Mouse (Mus musculus) embryonic facial prominence, embryonic 12.5 days (tissue): ENCODE results near the gene H2al1f. TPM values are rescaled to one million over a fixed set of nuclear protein-coding genes. Genes with fewer than 3 reads are reported as not detected.
"Not testable (repeated sequence)": the region's sequence is repeated elsewhere in the genome, so short reads cannot be mapped to it uniquely, and the experiment has no call there.

ENCODE experiments used
- ATAC-seq: fragments of 200-750 bp; cut with Nextera tagmentation; 2 replicates; pipeline ENCODE4 v1.8.0; 2017; ENCODE audit not compliant: insufficient number of reproducible peaks, insufficient read depth, low FRiP score, low TSS enrichment
- H3K27ac ChIP-seq: fragments of 300-500 bp; sonication (generic); 2 replicates; pipeline ENCODE4 v1.5.1; 2016; ENCODE audit warnings: mild to moderate bottlenecking
- H3K27me3 ChIP-seq: fragments of 300-500 bp; sonication (generic); 2 replicates; pipeline ENCODE4 v1.6.1; 2016; ENCODE audit warnings: mild to moderate bottlenecking, moderate library complexity
- H3K36me3 ChIP-seq: fragments of 300-500 bp; sonication (generic); 2 replicates; pipeline ENCODE4 v1.6.1; 2016; ENCODE audit warnings: mild to moderate bottlenecking
- H3K4me1 ChIP-seq: fragments of 300-500 bp; sonication (generic); 2 replicates; pipeline ENCODE4 v1.6.1; 2016
- H3K4me2 ChIP-seq: fragments of 300-500 bp; sonication (generic); replicated peaks from 2 replicates; pipeline ENCODE4 v1.6.1; 2016; ENCODE audit warnings: mild to moderate bottlenecking, moderate library complexity
- H3K4me3 ChIP-seq: fragments of 300-500 bp; sonication (generic); 2 replicates; pipeline ENCODE4 v1.5.1; 2016; ENCODE audit warnings: mild to moderate bottlenecking
- H3K9ac ChIP-seq: fragments of 300-500 bp; sonication (generic); 2 replicates; pipeline ENCODE4 v1.6.1; 2016; ENCODE audit warnings: mild to moderate bottlenecking, moderate library complexity
- H3K9me3 ChIP-seq: fragments of 300-500 bp; sonication (generic); 2 replicates; pipeline ENCODE4 v1.6.1; 2016; ENCODE audit warnings: mild to moderate bottlenecking, moderate library complexity
- WGBS: fragments of 180-500 bp; shearing (Covaris S2); methylation state at CpG from one replicate; pipeline ENCODE4 v1.1.7; 2016; 5-methylcytosine and 5-hydroxymethylcytosine counted together
- polyA plus RNA-seq: library from polyadenylated mRNA; unstranded; fragments of >200 nt; fragmentation: Nextera tagmentation; extraction: Ambion mirVana; gene quantifications from 2 replicates; pipeline ENCODE4 v1.2.1, GENCODE M21; 2016

The H2al1f gene
- polyA plus RNA-seq, 1 experiment from 2014 or later: not detected

- no CpG with 5 or more reads among the region's 3 CpGs for WGBS
- H3K9ac ChIP-seq, H3K27me3 ChIP-seq, H3K27ac ChIP-seq, H3K36me3 ChIP-seq, ATAC-seq, H3K4me3 ChIP-seq, H3K9me3 ChIP-seq, H3K4me2 ChIP-seq, H3K4me1 ChIP-seq: not testable (repeated sequence)
Observed at GRCm38 (mm10) chrX:11311634-11312033, 3.3 kb upstream of the H2al1f start, which contains the start of gene H2al1e. Gene H2al1e, plus strand, starts transcription at chrX:11311934.

- not testable (repeated sequence) for ATAC-seq, H3K4me1 ChIP-seq, H3K36me3 ChIP-seq, H3K9ac ChIP-seq, H3K9me3 ChIP-seq, H3K27me3 ChIP-seq, H3K27ac ChIP-seq, H3K4me3 ChIP-seq, H3K4me2 ChIP-seq
- no CpG with 5 or more reads among the region's 3 CpGs for WGBS
Observed at GRCm38 (mm10) chrX:11317956-11318355, 3.0 kb downstream of the H2al1f start, which contains the start of gene H2al1g. Gene H2al1g, plus strand, starts transcription at chrX:11318256.

GRCm38 (mm10) chrX:11321192-11321591 lies 6.2 kb downstream of the H2al1f start, which contains the start of gene H2al1h:
Gene H2al1h, plus strand, starts transcription at chrX:11321492.
- H3K9me3 ChIP-seq, H3K27me3 ChIP-seq, ATAC-seq, H3K36me3 ChIP-seq, H3K9ac ChIP-seq, H3K4me2 ChIP-seq, H3K4me3 ChIP-seq, H3K27ac ChIP-seq, H3K4me1 ChIP-seq: not testable (repeated sequence)
- WGBS: no CpG with 5 or more reads among the region's 6 CpGs

GRCm38 (mm10) chrX:11324359-11324758 lies 9.4 kb downstream of the H2al1f start, which contains the start of gene H2al1i:
Gene H2al1i, plus strand, starts transcription at chrX:11324659.
- H3K36me3 ChIP-seq, H3K9me3 ChIP-seq, H3K4me2 ChIP-seq, H3K27me3 ChIP-seq, H3K4me1 ChIP-seq, H3K9ac ChIP-seq, H3K27ac ChIP-seq, H3K4me3 ChIP-seq, ATAC-seq: not testable (repeated sequence)
- no CpG with 5 or more reads among the region's 5 CpGs for WGBS

- H3K4me1 ChIP-seq, H3K36me3 ChIP-seq, H3K4me2 ChIP-seq, H3K27ac ChIP-seq, H3K4me3 ChIP-seq, H3K9me3 ChIP-seq, H3K27me3 ChIP-seq, H3K9ac ChIP-seq, ATAC-seq: not testable (repeated sequence)
- WGBS: 82% methylated on average over 2 of the region's 2 CpGs
Observed at GRCm38 (mm10) chrX:11327522-11327921, 12.6 kb downstream of the H2al1f start, which contains the start of gene H2al1j. Gene H2al1j, plus strand, starts transcription at chrX:11327822.

- Histone ChIP-seq H3K9me3 (no peaks in the 10 kb centered on the region), H3K27me3 (no peaks in the 10 kb centered on the region), H3K27ac (peak overlapping the region; percentile 46; the same call in 1 of the 2 replicates), H3K9ac (no peak overlapping the region), H3K36me3 (no peaks in the 10 kb centered on the region), H3K4me3 (no peak overlapping the region), H3K4me2 (0 out of 2 replicates have a peak overlapping the region, but pooled peaks have one; percentile 5), H3K4me1 (peaks cover 2% of the 10 kb centered on the region; the same call in 1 of the 2 replicates)
- ATAC-seq: no peak
- 39% methylated on average over 9 of the region's 9 CpGs for WGBS
Observed at GRCm38 (mm10) chrX:11345762-11346161, 30.8 kb downstream of the H2al1f start.

GRCm38 (mm10) chrX:11346756-11347155 lies 31.8 kb downstream of the H2al1f start:
- Histone ChIP-seq H3K9ac (no peak overlapping the region), H3K36me3 (no peaks in the 10 kb centered on the region), H3K9me3 (no peaks in the 10 kb centered on the region), H3K27me3 (no peaks in the 10 kb centered on the region), H3K27ac (no peak overlapping the region), H3K4me3 (no peak overlapping the region), H3K4me1 (peaks cover 2% of the 10 kb centered on the region; the same call in 1 of the 2 replicates), H3K4me2 (no peak overlapping the region)
- 86% methylated on average over 3 of the region's 3 CpGs for WGBS
- ATAC-seq: no peak

- WGBS: 81% methylated on average over 6 of the region's 6 CpGs
- H3K27ac ChIP-seq: no peak overlapping the region
- H3K4me2 ChIP-seq: no peak overlapping the region
- 0 out of 2 replicates have a peak, but pooled peaks cover 2% of the 10 kb centered on the region for H3K4me1 ChIP-seq
- H3K27me3 ChIP-seq: no peaks in the 10 kb centered on the region
- no peak for ATAC-seq
- H3K4me3 ChIP-seq: no peak overlapping the region
- H3K9ac ChIP-seq: no peak overlapping the region
- no peaks in the 10 kb centered on the region for H3K9me3 ChIP-seq
- no peaks in the 10 kb centered on the region for H3K36me3 ChIP-seq
Observed at GRCm38 (mm10) chrX:11360823-11361222, 45.9 kb downstream of the H2al1f start.

- H3K4me3 ChIP-seq: no peak overlapping the region
- ATAC-seq: no peak
- no peak overlapping the region for H3K27ac ChIP-seq
- no peaks in the 10 kb centered on the region for H3K9me3 ChIP-seq
- 91% methylated on average over 2 of the region's 2 CpGs for WGBS
- H3K36me3 ChIP-seq: no peaks in the 10 kb centered on the region
- no peak overlapping the region for H3K9ac ChIP-seq
- 0 out of 2 replicates have a peak, but pooled peaks cover 2% of the 10 kb centered on the region for H3K4me1 ChIP-seq
- no peak overlapping the region for H3K4me2 ChIP-seq
- H3K27me3 ChIP-seq: no peaks in the 10 kb centered on the region
Observed at GRCm38 (mm10) chrX:11361261-11361660, 46.3 kb downstream of the H2al1f start.

GRCm38 (mm10) chrX:11363890-11364289 lies 48.9 kb downstream of the H2al1f start:
- Histone ChIP-seq H3K27ac (no peak overlapping the region), H3K4me1 (0 out of 2 replicates have a peak, but pooled peaks cover 2% of the 10 kb centered on the region), H3K9me3 (no peaks in the 10 kb centered on the region), H3K36me3 (no peaks in the 10 kb centered on the region), H3K27me3 (no peaks in the 10 kb centered on the region), H3K9ac (no peak overlapping the region), H3K4me2 (no peak overlapping the region), H3K4me3 (no peak overlapping the region)
- no peak for ATAC-seq
- WGBS: 50% methylated on average over 6 of the region's 6 CpGs
